Mouse (Mus musculus): ENCODE measurements around the gene Olfr1199. TPM values are rescaled to one million over a fixed set of nuclear protein-coding genes. Genes with fewer than 3 reads are reported as not detected.

The Olfr1199 gene
- total RNA-seq (2021) = not detected
- long read RNA-seq, experiment 1 = 0 reads
- long read RNA-seq, experiment 2 = 0 reads

DNA sequence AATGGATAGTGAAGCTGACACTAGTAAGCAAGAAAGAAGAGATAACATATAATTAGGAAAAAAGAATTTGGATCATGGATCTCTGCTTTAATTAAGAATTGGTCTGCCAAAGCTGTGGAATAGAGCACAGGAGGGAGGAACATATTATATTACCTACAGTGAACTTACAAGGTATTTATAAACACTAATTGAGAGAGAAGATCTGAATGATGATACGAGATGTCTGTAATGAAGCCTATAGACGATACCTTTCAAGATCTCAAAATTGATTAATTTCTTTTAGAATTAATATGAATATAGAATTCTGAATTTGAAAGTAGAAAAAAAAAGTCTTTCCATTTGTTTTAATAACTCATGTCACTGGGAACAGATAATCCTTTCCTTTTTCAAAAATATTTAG, at the start of gene Olfr1199:
Olfr1199 (minus strand) TSS at position 101 of the 400 bp plus-strand sequence.
- no peak for DNase-seq

DNA sequence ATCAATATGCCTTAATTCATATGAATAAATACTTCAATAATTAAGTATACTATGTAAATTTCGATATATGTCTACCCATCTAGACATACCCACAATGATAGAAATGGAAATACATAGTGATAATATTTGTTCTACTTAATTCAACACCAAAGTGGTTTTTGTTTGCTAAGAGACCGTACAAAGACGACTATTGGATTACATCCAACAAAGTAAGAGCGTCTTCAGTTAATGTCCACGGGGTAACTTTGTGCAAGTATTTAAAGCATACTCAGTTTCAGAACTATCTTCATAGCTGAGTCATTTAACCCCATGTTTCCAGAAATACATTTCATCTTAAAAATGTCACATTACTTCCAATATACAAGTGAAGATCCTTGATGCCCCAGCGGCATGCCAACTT, 32.5 kb upstream of the Olfr1199 start, which contains the start of gene Olfr1201:
Olfr1201 (plus strand) TSS at position 301 of the 400 bp plus-strand sequence.
- DNase-seq = no peak

DNA sequence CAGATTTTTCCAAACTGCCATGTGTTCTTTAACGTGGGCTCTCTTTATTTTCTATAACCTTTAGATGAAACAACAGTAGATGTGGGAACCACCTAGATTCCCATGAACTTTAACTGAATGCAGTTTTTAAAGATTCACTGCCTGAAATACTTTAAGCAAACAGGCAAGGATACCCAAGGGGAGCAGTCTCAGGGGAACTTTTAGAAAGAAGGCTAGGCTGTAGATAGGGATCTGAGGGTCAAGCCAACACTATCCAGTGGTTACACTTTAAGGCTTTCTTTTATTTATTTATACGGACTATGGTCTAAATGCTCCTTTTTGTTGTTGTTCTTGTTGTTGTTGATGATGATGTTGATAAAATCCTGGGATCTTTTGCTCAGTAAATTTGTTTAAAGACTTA, 10.1 kb upstream of the Olfr1199 start, which contains the start of gene Olfr1200:
Olfr1200 (minus strand) TSS at position 101 of the 400 bp plus-strand sequence.
- no peak for DNase-seq

DNA sequence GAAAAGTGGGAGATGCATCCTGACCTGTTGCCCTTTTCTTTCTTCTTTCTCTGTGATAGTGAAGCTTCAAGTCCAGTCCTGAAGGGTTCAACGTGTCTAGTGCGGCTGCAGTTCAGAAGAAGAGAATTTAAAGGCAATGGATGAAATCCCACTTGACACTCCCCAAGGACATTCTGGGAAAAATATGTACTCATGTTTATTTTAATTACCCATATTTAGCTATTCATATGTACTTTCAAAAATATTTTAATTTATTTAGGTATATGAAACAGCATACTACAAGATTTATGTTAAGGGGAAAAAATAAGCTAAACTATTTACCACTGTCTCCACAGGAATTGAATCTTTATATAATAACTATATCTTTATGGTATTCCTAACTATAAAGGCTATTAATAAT, 9.0 kb downstream of the Olfr1199 start, which contains the start of gene Olfr1198:
Olfr1198 (minus strand) TSS at position 101 of the 400 bp plus-strand sequence.
- no peak for DNase-seq

DNA sequence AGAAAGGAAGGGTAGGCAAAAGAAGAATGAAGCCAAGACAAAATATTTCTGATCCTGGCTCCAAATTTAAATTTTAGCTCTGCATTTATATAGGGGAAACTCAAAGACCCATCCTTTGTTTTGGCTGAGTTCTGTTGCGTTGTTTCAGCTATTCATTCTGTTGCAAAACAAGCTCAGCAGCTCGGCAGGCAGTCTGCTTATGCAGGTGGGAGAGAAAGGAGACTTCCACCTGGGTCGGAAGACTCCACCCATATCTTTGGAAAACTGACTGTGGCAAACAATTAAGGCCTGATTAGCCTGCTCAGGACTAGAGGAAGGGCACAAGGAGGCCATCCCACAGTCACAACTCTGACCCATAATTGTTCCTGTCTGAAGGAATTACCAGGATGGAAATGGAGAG, 16.9 kb downstream of the Olfr1199 start:
- DNase-seq = no peak

DNA sequence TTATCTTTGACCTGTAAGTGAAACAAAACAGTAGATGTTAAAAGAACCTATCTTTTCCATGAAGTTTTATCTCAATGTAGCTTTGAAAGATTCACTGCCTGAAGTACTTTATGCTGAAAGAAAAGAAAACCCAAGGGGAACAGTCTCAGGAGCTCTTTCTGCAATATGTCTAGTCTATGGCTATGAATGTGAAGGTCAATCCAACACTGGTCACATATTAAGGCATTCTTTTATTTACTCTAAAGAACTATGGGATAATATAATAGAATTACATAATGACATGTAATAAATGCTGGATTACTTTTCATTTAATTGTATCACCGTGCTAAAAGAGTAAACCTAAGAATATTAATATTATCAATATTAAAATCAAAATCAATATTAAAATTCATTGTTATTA, 28.0 kb downstream of the Olfr1199 start, which contains the start of gene Olfr1197:
Olfr1197 (minus strand) TSS at position 101 of the 400 bp plus-strand sequence.
- DNase-seq = no peak

DNA sequence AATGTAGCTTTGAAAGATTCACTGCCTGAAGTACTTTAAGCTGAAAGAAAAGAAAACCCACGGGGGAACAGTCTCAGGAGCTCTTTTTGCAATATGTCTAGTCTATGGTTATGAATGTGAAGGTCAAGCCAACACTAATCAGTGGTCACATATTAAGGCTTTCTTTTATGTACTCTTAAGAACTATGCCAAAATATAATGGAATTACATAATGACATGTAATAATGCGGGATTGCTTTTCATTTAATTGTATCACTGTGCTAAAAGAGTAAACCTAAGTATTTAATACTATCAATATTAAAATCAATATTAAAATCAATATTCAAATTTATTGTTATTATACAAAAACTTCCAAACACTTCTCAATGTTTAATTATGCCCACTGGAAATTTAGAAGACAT, 55.8 kb downstream of the Olfr1199 start, which contains the start of gene Olfr1196:
Olfr1196 (minus strand) TSS at position 101 of the 400 bp plus-strand sequence.
- no peak for DNase-seq

Other genes starting within 250 kb of the Olfr1199 start
- not detected for gene Olfr1186, start 241.9 kb downstream of the Olfr1199 start, total RNA-seq (2021)
- not detected for gene Olfr1188, start 203.5 kb downstream of the Olfr1199 start, total RNA-seq (2021)
- gene Olfr1189, start 174.0 kb downstream of the Olfr1199 start, total RNA-seq (2021) = not detected
- gene Olfr1191-ps1, start 119.9 kb downstream of the Olfr1199 start, total RNA-seq (2021) = under 1 TPM in 1 of 2 experiments, not detected in 1; 0.06 TPM
- not detected for gene Olfr1192-ps1, start 112.0 kb downstream of the Olfr1199 start, total RNA-seq (2021)
- not detected for gene Olfr1193, start 84.8 kb downstream of the Olfr1199 start, total RNA-seq (2021)
- not detected for gene Olfr1195, start 71.3 kb downstream of the Olfr1199 start, total RNA-seq (2021)
- not detected for gene Olfr1196, start 55.9 kb downstream of the Olfr1199 start, total RNA-seq (2021)
- gene Olfr1197, start 28.1 kb downstream of the Olfr1199 start, total RNA-seq (2021) = not detected
- gene Olfr1198, start 9.1 kb downstream of the Olfr1199 start, total RNA-seq (2021) = not detected
- not detected for gene Olfr1200, start 10.0 kb upstream of the Olfr1199 start, total RNA-seq (2021)
- not detected for gene Olfr1201, start 32.6 kb upstream of the Olfr1199 start, total RNA-seq (2021)
- not detected for gene Olfr1202, start 54.0 kb upstream of the Olfr1199 start, total RNA-seq (2021)
- gene Olfr1205, start 69.3 kb upstream of the Olfr1199 start, total RNA-seq (2021) = not detected
- not detected for gene Olfr1204, start 88.8 kb upstream of the Olfr1199 start, total RNA-seq (2021)
- gene Olfr1206, start 102.8 kb upstream of the Olfr1199 start, total RNA-seq (2021) = not detected
- gene Olfr1208, start 141.8 kb upstream of the Olfr1199 start, total RNA-seq (2021) = not detected
- gene Olfr1209, start 154.7 kb upstream of the Olfr1199 start, total RNA-seq (2021) = not detected
- gene Olfr1211, start 177.6 kb upstream of the Olfr1199 start, total RNA-seq (2021) = not detected
- not detected for gene Olfr1212, start 193.5 kb upstream of the Olfr1199 start, total RNA-seq (2021)
- gene Gm13762, start 219.8 kb upstream of the Olfr1199 start, total RNA-seq (2021) = not detected
- not detected for gene Olfr1214, start 232.2 kb upstream of the Olfr1199 start, total RNA-seq (2021)
- gene Olfr1215, start 246.5 kb upstream of the Olfr1199 start, total RNA-seq (2021) = not detected